Mouse (Mus musculus): ENCODE data around the gene Rsu1.
"Not testable (repeated sequence)": the region's sequence is repeated elsewhere in the genome, so short reads cannot be mapped to it uniquely, and the experiment has no call there.

The Rsu1 gene

GRCm38 (mm10) chr2:13223451-13223850, 47.8 kb downstream of the Rsu1 start:
- DNase-seq, result no peak

- no peak for DNase-seq
These were observed 51.1 kb downstream of the Rsu1 start for GRCm38 (mm10) chr2:13220141-13220540.

GRCm38 (mm10) chr2:13218112-13218511, 53.1 kb downstream of the Rsu1 start:
- DNase-seq, result no peak

GRCm38 (mm10) chr2:13206825-13207224, 64.4 kb downstream of the Rsu1 start:
- no peak for DNase-seq

- DNase-seq, result no peak
These were observed 64.8 kb downstream of the Rsu1 start for GRCm38 (mm10) chr2:13206367-13206766.

- DNase-seq, result no peak
These were observed 68.3 kb downstream of the Rsu1 start for GRCm38 (mm10) chr2:13202805-13203475.

GRCm38 (mm10) chr2:13199713-13200112, 71.5 kb downstream of the Rsu1 start:
- DNase-seq, result no peak

GRCm38 (mm10) chr2:13199033-13199432, 72.2 kb downstream of the Rsu1 start:
- DNase-seq, result no peak

- no peak for DNase-seq
These were observed 75.7 kb downstream of the Rsu1 start for GRCm38 (mm10) chr2:13195540-13195939.

GRCm38 (mm10) chr2:13192157-13192556, 79.1 kb downstream of the Rsu1 start:
- DNase-seq, result no peak

- DNase-seq, result no peak
These were observed 80.4 kb downstream of the Rsu1 start for GRCm38 (mm10) chr2:13190767-13191166.

GRCm38 (mm10) chr2:13188831-13189495, 82.3 kb downstream of the Rsu1 start:
- DNase-seq, result no peak

GRCm38 (mm10) chr2:13183124-13183523, 88.1 kb downstream of the Rsu1 start:
- no peak for DNase-seq

GRCm38 (mm10) chr2:13181899-13182298, 89.3 kb downstream of the Rsu1 start:
- DNase-seq, result not testable (repeated sequence)

- DNase-seq, result no peak
These were observed 93.4 kb downstream of the Rsu1 start for GRCm38 (mm10) chr2:13177698-13178395.

GRCm38 (mm10) chr2:13176304-13176620, 95.0 kb downstream of the Rsu1 start:
- no peak for DNase-seq

- no peak for DNase-seq
These were observed 95.5 kb downstream of the Rsu1 start for GRCm38 (mm10) chr2:13175536-13176303.

GRCm38 (mm10) chr2:13174461-13174860, 96.8 kb downstream of the Rsu1 start:
- no peak for DNase-seq

- DNase-seq, result no peak
These were observed 100.6 kb downstream of the Rsu1 start for GRCm38 (mm10) chr2:13170651-13171050.

GRCm38 (mm10) chr2:13169962-13170361, 101.3 kb downstream of the Rsu1 start:
- DNase-seq, result no peak

- no peak for DNase-seq
These were observed 101.9 kb downstream of the Rsu1 start for GRCm38 (mm10) chr2:13169158-13169890.

GRCm38 (mm10) chr2:13168743-13169142, 102.5 kb downstream of the Rsu1 start:
- DNase-seq, result peak; percentile 48

- no peak for DNase-seq
These were observed 109.5 kb downstream of the Rsu1 start for GRCm38 (mm10) chr2:13161717-13162116.
